11 mouse cellular contexts compared by ENCODE assay signal in the genomic region with DNA sequence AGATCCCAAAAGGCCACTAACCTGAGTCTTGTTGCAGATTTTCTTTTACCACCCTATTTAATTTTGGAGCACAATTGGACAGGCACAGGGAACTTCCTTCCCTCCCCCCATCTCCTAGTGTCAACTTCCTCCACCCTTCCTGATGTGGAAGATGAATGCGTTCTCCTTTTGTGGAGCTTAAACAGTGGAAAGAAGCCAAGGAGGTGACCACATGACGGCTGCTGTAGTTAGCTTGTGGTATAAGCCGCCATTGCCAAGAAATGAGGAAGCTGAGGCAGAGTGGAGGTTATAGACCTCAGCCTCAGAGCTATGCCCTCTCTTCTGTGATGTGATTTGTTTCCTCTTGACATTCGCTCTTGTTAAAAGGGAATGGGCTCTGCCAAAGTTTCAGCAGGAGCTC. TPM values are rescaled to one million over a fixed set of nuclear protein-coding genes. Genes with fewer than 3 reads are reported as not detected.
DNase-seq lines count a peak whose midpoint lies in the region; ATAC-seq and TF ChIP-seq lines count a peak whose summit lies in the region.
"Had no signal": no experiment of that assay in that cellular context is flagged by ENCODE, and none has a peak within 500 bp of the region (broad histone marks: within the 10 kb centered on the region; RNA-seq: fewer than 3 reads in every experiment).

No protein-coding gene starts in this region.

- no peaks in the 10 kb centered on the region for H3K79me2 ChIP-seq in heart, adult 2 months (replicated peaks; ENCODE audit: control insufficient read depth, insufficient read depth, low read length)

- 30% methylated on average over 4 of the region's 4 CpGs for WGBS in heart, adult 2 months
- WGBS in heart, embryonic 11.5 days (ENCODE audit: insufficient replicate concordance), result 77% methylated on average over 4 of the region's 4 CpGs
- 58% methylated on average over 4 of the region's 4 CpGs for WGBS in kidney, adult 2 months
- 66% methylated on average over 4 of the region's 4 CpGs for WGBS in intestine, postnatal 0 days

- ATAC-seq in heart, embryonic 11.5 days (replicated peaks; ENCODE audit: insufficient number of reproducible peaks, low FRiP score, low TSS enrichment), result no peak
- no peak for ATAC-seq in intestine, postnatal 0 days

- H3K36me3 ChIP-seq in heart, adult 2 months (ENCODE audit: control insufficient read depth, insufficient read depth, low read length), result peaks cover 20% of the 10 kb centered on the region
- H3K36me3 ChIP-seq in heart, embryonic 11.5 days (ENCODE audit: control insufficient read depth, insufficient read depth, low read length), result peaks cover 3% of the 10 kb centered on the region; the same call in 1 of the 2 replicates
- no peaks in the 10 kb centered on the region for H3K36me3 ChIP-seq in kidney, adult 2 months (ENCODE audit: control insufficient read depth, insufficient read depth, low read length)
- H3K36me3 ChIP-seq in intestine, postnatal 0 days (ENCODE audit: control insufficient read depth, insufficient read depth), result 0 out of 2 replicates have a peak, but pooled peaks cover 12% of the 10 kb centered on the region

- intact Hi-C loops in heart, adult 2 months (cut with DNase I), result loop anchor here (2.0 kb wide), 1 partner anchor 19 kb away; no protein-coding TSS in a partner anchor

- peak; percentile 29; the same call in 1 of the 2 replicates for TF ChIP-seq POLR2A in heart, adult 2 months (IDR thresholded peaks at IDR 0.05; ENCODE audit: insufficient read depth, low read depth, low read length)
- no peak for TF ChIP-seq POLR2A in kidney, adult 2 months (IDR thresholded peaks at IDR 0.05; ENCODE audit: low read depth, low read length)

- H3K27me3 ChIP-seq in heart, adult 2 months (ENCODE audit: control insufficient read depth, insufficient read depth, low read length), result no peaks in the 10 kb centered on the region
- H3K27me3 ChIP-seq in heart, embryonic 11.5 days (ENCODE audit: control insufficient read depth, insufficient read depth, low read length), result no peaks in the 10 kb centered on the region
- H3K27me3 ChIP-seq in kidney, adult 2 months (replicated peaks; ENCODE audit: control insufficient read depth, insufficient read depth, low read length), result no peaks in the 10 kb centered on the region
- H3K27me3 ChIP-seq in intestine, postnatal 0 days (replicated peaks; ENCODE audit: control insufficient read depth, insufficient read depth, low read length), result no peaks in the 10 kb centered on the region
- H3K27me3 ChIP-seq: heart, embryonic 13.5 days; limb, embryonic 12.5 days had no signal

- no peak overlapping the region for H3K4me2 ChIP-seq in heart, embryonic 11.5 days
- H3K4me2 ChIP-seq in intestine, postnatal 0 days (replicated peaks; ENCODE audit: low read depth), result no peak overlapping the region
- H3K4me2 ChIP-seq: heart, embryonic 13.5 days; limb, embryonic 12.5 days had no signal

- H3K4me1 ChIP-seq in heart, adult 2 months (ENCODE audit: control insufficient read depth, insufficient read depth, low read length), result peaks cover 12% of the 10 kb centered on the region
- H3K4me1 ChIP-seq in heart, embryonic 11.5 days (ENCODE audit: control insufficient read depth, insufficient read depth, low read length), result peaks cover 11% of the 10 kb centered on the region
- H3K4me1 ChIP-seq in kidney, adult 2 months (ENCODE audit: control insufficient read depth, insufficient read depth, low read length), result 0 out of 2 replicates have a peak, but pooled peaks cover 2% of the 10 kb centered on the region
- H3K4me1 ChIP-seq in intestine, postnatal 0 days (replicated peaks; ENCODE audit: control insufficient read depth, insufficient read depth, low read length), result 0 out of 2 replicates have a peak, but pooled peaks cover 3% of the 10 kb centered on the region
- H3K4me1 ChIP-seq: limb, embryonic 12.5 days had no signal

- peak; percentile 89; the same call in 1 of the 2 replicates for TF ChIP-seq EP300 in heart, adult 2 months (IDR thresholded peaks at IDR 0.05; ENCODE audit: insufficient read depth, low read depth, low read length)

- H3K27ac ChIP-seq in heart, adult 2 months, result peak overlapping the region; percentile 88
- no peak overlapping the region for H3K27ac ChIP-seq in heart, embryonic 11.5 days (ENCODE audit: low read depth, low read length)
- peak overlapping the region; percentile 62 for H3K27ac ChIP-seq in kidney, adult 2 months (ENCODE audit: insufficient read depth, low read depth, low read length)
- no peak overlapping the region for H3K27ac ChIP-seq in intestine, postnatal 0 days (ENCODE audit: low read depth, low read length)
- H3K27ac ChIP-seq: heart, embryonic 13.5 days; limb, embryonic 12.5 days had no signal

- H3K4me3 ChIP-seq in heart, adult 2 months, result no peak overlapping the region
- H3K4me3 ChIP-seq in heart, embryonic 11.5 days (ENCODE audit: low read depth, low read length), result no peak overlapping the region
- no peak overlapping the region for H3K4me3 ChIP-seq in kidney, adult 2 months (ENCODE audit: insufficient read depth, low read depth, low read length)
- H3K4me3 ChIP-seq in intestine, postnatal 0 days (ENCODE audit: low read depth, low read length), result no peak overlapping the region
- H3K4me3 ChIP-seq: heart, embryonic 13.5 days; limb, embryonic 12.5 days had no signal

- H3K9me3 ChIP-seq in heart, embryonic 11.5 days (replicated peaks; ENCODE audit: control insufficient read depth, low read length), result no peaks in the 10 kb centered on the region
- no peaks in the 10 kb centered on the region for H3K9me3 ChIP-seq in intestine, postnatal 0 days (ENCODE audit: control insufficient read depth)
- H3K9me3 ChIP-seq: heart, embryonic 13.5 days; limb, embryonic 12.5 days had no signal

- H3K9ac ChIP-seq in heart, adult 2 months (ENCODE audit: low read depth, low read length), result no peak overlapping the region
- H3K9ac ChIP-seq in heart, embryonic 11.5 days (ENCODE audit: low read depth, low read length), result no peak overlapping the region
- H3K9ac ChIP-seq in intestine, postnatal 0 days (ENCODE audit: low read depth, low read length), result no peak overlapping the region
- H3K9ac ChIP-seq: heart, embryonic 13.5 days; limb, embryonic 12.5 days had no signal

- no peak for TF ChIP-seq CTCF in heart, adult 2 months (IDR thresholded peaks at IDR 0.05)
- TF ChIP-seq CTCF in kidney, adult 2 months (conservative IDR thresholded peaks at IDR 0.05; ENCODE audit: insufficient read depth, insufficient read length, low read depth, low read length), result no peak
- no peak for TF ChIP-seq CTCF in intestine, postnatal 0 days (IDR thresholded peaks at IDR 0.05; ENCODE audit: low read depth)

- peak in 1 of 2 experiments; percentile 68 for DNase-seq in heart, adult 2 months
- DNase-seq in MEL-GATA-1-ER (ENCODE audit: extremely low read depth, low read depth), result peak; percentile 96
- peak; percentile 85 for DNase-seq in kidney, adult 2 months
- DNase-seq in lung, postnatal 36 days, result peak; percentile 87
- DNase-seq in thymus, adult 18-20 months, result no peak
- no peak for DNase-seq in embryo, embryonic 10.5 days (ENCODE audit: low spot score)
- DNase-seq: cerebellum, postnatal 25 days had no signal

RNA-seq across cellular contexts. Expression of a gene that starts 3.0 kb away (rescaled TPM):
- 1 to 10 TPM; 6.6 TPM for total RNA-seq in heart, adult 2 months (2021)
- 6.5 and 11.4 TPM in 2 replicates for polyA plus RNA-seq in heart, adult 2 months (2012; rRNA removed)
- 2.9 and 4.4 TPM in 2 replicates for polyA plus RNA-seq in heart, embryonic 11.5 days (2014; fragmentation: Nextera tagmentation; extraction: Ambion mirVana)
- 4.4 and 5.3 TPM in 2 replicates for polyA plus RNA-seq in kidney, adult 2 months (2012; rRNA removed)
- polyA plus RNA-seq in intestine, postnatal 0 days (2015; fragmentation: Nextera tagmentation; extraction: Ambion mirVana), result 1.6 and 2.4 TPM in 2 replicates

RNA-seq across cellular contexts. Expression of a gene that starts 22.6 kb away (rescaled TPM):
- 10 to 100 TPM; 14.5 to 14.9 TPM for total RNA-seq in heart, adult 2 months (2021)
- 12.1 and 21.1 TPM in 2 replicates for polyA plus RNA-seq in heart, adult 2 months (2012; rRNA removed)
- 19.1 and 21.8 TPM in 2 replicates for polyA plus RNA-seq in heart, embryonic 11.5 days (2014; fragmentation: Nextera tagmentation; extraction: Ambion mirVana)
- polyA plus RNA-seq in kidney, adult 2 months (2012; rRNA removed), result 10.3 and 10.6 TPM in 2 replicates
- polyA plus RNA-seq in intestine, postnatal 0 days (2015; fragmentation: Nextera tagmentation; extraction: Ambion mirVana), result 23.6 and 24.7 TPM in 2 replicates

RNA-seq across cellular contexts. Expression of a gene that starts 22.8 kb away (rescaled TPM):
- total RNA-seq in heart, adult 2 months (2021), result 10 to 100 TPM in 1 of 2 experiments, 1 to 10 TPM in 1; 9.8 to 10.2 TPM
- polyA plus RNA-seq in heart, adult 2 months (2012; rRNA removed), result 3.6 and 8.1 TPM in 2 replicates
- polyA plus RNA-seq in heart, embryonic 11.5 days (2014; fragmentation: Nextera tagmentation; extraction: Ambion mirVana), result 20.6 and 21.3 TPM in 2 replicates
- polyA plus RNA-seq in kidney, adult 2 months (2012; rRNA removed), result 2.4 and 3.2 TPM in 2 replicates
- polyA plus RNA-seq in intestine, postnatal 0 days (2015; fragmentation: Nextera tagmentation; extraction: Ambion mirVana), result 11.1 and 11.6 TPM in 2 replicates

Comparison
In these comparisons a context has a peak if more than half of its experiments do, and no peak if none do; other contexts are left out.
1. H3K27ac ChIP-seq: peak in heart, adult 2 months (single experiment) and kidney, adult 2 months (single experiment); none in heart, embryonic 11.5 days (single experiment) and intestine, postnatal 0 days (single experiment).
2. DNase-seq: peak in MEL-GATA-1-ER (single experiment), kidney, adult 2 months (single experiment) and lung, postnatal 36 days (single experiment); none in thymus, adult 18-20 months (0 of 2) and embryo, embryonic 10.5 days (single experiment).